Mouse (Mus musculus): ENCODE measurements around the gene Aff3.

The Aff3 gene

DNA sequence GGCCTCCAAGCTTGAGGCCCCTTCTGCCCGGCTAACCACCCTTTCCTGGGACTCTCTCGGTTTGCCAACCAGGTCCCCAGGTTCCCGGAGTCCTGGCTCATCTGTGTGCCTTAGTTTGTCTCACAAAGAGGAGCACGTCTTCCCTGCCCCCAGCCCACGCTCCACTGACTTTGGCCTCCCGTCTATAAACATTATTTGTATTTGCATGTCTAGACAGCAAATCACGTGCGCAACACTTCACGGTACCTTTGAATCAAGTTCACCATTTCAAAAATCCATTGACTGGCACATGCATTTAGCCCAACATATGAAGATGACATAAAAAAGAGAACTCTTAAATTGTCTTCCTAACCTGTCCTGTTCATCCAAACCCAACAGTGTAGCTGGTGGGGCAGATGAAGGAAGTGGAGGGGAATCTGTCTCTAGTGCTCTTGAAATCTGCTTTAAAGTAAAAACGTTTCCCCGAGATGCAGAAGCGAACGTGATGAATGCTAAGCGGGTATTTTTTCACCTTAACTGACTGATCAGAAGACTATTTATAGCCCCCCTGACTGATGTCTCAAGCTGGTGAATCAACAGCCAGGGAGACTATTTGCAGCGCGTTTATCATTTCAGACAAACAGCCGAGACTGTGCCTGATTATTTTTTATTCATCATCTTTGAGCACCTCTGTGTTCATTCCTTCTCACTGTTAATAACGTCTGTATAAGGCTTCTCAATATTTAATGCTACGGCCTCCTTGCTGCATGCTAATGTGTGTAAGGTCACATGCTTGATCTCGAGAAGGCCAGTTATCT lies 396.3 kb downstream of the Aff3 start:
- no peak for DNase-seq (ENCODE audit: low spot score)

DNA sequence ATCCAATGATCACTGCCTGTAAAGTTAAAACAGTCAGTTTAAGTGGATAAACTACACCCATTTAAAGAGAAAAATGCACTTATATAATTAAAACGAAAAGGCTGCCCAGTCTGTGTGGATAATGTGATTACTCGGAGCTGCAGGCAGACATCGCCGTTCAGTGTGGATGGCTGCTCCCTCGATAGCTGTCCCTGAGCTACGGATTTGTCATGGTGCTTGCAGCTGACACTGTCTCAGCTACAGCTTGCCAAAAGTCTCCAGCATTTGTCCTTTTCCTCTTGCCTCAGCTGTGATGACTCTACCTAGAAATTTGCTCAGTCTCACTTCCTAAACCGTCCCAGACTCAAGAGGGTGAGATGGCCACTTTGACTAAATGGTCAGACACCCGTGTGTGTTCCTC lies 401.5 kb downstream of the Aff3 start:
- DNase-seq (ENCODE audit: low spot score) = no peak

DNA sequence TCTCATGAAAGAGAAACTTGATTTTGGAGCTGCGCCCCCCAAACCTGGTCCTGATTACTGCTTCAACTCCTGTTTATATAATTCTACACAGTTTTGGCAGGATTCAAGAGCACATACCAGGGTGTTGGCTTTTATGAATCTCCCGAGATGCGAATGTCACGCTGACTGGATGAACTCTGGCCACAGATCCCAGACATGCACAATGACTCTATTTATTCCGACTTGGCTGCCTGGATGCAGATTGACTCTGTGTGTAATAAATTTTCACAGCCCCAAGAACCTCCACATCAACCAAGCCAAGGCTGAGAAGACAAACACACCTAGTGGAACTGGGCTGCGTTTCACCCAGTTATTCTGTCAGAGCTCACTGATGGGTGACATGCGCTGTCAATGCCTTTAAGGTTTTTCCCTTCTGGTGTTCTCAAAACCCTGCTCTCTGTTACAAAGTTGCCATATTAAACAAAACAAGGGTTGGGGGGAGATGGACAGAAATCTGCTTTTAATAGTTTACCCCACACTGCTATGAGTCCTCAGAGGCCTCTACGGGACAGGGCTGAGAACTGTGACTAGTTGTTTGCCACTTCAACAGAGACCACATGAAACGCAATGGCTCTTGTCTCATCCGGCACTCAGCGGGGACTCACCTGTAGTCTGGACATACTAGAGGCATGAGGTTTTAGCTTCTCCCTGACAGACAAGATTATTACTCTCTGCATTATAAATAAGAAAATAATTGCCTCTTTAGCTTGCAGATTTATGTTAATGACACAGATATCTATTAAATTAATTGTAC lies 402.2 kb downstream of the Aff3 start:
- DNase-seq (ENCODE audit: low spot score) = peak; percentile 33

DNA sequence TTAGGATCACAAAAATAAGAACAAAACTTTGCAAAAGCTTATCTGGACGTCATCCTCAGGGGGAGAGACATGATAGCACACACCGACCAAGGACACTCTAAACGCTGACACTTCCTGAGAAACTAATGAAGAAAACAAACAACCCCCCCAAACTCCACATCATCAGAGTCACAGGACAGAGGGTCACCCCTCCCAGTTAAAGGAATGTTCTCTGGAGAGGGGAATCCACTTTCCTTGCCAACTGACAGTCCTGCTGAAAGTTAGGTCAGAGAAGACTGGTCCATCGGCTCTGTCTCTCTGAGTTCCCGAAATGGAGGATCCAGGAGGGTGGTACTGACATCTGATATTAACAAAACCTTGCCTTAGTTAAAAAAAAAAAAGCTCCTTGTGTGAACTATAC lies 403.7 kb downstream of the Aff3 start:
- DNase-seq (ENCODE audit: low spot score) = no peak

DNA sequence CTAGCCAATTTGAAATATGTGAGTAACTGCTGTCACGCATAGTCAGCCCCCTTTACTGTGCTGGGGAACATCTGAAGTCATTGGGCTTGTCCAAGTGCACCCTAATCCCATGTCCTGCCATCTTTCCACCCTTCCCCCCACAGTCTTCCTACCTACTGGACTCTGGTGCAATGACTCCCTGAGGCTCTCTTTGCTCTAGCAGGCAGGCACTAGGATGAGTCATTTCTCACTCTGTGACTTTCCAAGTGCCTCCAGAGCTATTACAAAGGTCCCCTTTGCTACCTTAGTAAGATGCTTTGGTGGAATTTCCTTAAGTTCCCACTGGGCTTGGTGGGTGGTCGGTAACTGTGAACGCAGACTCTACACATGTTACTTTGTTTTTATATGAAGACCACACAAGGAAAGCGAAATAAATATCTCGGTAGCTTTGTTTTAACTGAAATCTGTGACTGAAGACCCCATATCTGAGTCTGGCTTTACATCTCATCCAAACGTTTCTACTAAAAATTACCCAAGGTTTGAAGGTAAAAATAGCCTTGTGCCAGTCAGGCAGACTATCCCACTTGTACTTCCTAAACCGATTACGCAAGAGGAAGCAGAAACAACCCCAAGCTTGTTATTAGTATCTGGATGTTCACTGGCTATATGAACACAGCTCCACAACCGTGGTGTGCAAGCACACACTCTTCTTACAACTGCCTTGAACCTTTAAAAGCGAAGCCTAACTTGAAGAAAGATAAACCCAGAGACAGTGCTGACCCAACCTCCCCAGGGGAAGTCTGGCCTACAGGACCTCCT lies 405.0 kb downstream of the Aff3 start:
- peak; percentile 27 for DNase-seq (ENCODE audit: low spot score)

DNA sequence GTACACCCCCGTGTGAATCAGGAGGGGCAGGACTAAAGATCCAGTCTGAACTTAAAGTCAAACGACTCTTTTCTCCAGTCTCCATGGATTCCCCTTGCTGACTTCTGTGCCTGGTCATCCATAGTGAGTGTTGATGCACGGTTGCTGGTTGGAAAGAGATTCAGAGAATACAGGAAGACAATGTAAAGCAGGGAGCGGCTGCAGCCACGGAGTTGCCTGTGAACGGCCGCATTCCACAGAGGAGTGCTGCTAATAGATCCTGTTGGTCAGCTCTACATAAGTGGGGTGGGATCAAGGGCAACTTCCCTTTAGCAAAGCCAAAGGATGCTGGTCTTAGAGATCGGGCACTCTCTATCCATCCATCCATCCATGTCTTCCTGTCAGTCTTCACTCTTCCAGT lies 410.3 kb downstream of the Aff3 start:
- no peak for DNase-seq (ENCODE audit: low spot score)

DNA sequence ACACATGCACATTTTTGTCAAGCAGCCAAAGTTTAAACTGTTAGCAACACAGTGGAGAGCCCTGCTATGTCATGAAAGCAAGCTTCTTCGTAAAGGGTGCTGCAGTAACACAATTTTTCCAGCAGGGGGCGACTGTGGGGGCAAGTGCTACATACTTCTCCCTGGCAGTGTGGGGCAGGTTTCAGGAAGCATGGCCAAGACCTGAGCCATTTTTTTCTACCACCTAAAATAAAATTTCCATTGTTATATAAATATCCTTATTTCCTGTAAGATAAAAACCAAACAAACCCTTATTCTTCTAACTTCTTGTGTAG lies 412.0 kb downstream of the Aff3 start:
- DNase-seq (ENCODE audit: low spot score) = peak; percentile 46

DNA sequence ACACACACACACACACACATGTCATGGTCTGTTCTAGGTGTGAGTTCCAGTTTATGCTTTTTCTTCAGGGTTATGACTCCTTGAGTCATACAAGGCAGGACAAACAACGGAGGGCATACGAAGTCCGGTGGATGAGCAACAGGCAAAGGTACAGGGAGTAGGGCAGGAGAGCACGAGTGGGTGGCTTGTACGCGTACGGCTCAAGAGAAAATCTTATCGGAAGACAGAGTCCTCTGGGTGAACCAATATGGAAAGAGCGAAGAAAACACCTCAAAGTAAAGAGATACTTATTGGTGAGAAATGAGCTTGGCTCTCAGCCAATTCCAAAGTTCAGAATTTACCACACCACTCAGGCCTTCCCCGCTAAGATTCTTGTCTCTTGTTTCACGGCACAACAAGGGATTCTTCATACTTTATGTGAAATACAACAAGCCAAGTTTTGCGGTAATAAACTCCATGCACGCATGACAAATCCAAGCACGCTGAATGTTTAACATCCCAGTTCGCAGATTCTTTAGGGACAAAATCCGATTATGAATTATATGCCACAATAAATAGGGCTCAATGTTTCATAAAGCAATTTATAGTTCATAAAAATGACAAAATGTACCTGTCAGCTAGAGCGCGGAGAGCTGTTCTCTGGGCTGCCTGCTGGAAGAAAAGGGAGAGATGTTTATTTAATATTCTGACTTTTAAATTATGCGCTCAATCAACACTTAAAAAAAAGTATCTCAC lies 412.6 kb downstream of the Aff3 start:
- no peak for DNase-seq (ENCODE audit: low spot score)

DNA sequence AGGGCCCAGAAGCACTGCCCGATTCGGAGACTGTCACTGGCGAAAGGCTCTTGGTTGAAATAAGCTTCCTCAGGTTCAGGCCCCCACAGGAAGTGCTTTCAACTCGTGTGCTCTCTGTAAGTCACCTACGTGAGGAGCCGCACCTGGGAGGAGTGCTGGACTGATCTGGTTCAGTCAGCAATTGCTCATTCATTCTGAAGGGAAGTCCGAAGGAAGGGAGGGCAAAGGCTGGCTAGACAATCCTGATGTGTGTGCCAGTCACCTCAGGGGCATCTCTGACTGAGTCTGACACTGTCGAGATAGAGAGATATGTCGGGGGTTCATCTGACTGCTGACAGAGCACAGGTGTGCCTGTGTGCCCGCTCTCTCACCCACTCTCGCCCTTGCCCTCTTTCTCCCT lies 413.3 kb downstream of the Aff3 start:
- no peak for DNase-seq (ENCODE audit: low spot score)

DNA sequence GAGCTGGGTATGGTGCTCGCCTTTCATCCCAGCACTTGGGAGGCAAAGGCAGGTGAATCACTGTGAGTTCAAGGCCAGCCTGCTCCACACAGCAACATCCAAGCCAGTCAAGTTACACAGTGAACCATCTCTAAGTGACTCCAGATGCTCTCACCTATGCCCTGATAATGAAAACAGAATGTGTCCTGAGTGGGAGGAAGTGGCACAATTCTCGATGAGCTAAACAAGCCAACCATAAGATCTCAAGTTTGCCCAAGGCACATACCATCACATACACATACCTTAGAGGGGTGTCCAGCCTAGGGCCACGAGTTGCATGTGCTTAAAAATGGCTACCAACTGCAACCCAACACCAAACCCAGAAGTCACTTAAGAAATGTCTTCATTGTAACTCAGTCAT lies 414.5 kb downstream of the Aff3 start:
- DNase-seq (ENCODE audit: low spot score) = no peak

DNA sequence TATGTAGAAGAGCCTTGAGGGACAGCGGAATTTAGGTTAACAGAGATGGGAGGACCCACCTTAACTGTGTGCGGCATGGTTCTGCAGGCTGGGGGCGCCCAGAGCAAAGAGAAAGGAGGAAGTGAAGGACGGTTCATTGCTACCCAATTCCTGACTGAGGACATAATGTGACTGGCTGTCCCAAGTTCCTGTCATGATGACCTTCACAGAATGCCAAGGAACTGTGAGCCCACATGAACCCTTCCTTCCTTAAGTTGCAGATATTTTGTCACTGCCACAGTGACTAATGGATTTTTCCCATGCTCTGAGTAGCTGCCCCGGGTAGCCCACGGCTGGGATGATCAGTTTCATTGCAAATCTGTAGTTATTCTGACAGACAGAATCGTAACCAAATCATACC lies 415.2 kb downstream of the Aff3 start:
- no peak for DNase-seq (ENCODE audit: low spot score)

DNA sequence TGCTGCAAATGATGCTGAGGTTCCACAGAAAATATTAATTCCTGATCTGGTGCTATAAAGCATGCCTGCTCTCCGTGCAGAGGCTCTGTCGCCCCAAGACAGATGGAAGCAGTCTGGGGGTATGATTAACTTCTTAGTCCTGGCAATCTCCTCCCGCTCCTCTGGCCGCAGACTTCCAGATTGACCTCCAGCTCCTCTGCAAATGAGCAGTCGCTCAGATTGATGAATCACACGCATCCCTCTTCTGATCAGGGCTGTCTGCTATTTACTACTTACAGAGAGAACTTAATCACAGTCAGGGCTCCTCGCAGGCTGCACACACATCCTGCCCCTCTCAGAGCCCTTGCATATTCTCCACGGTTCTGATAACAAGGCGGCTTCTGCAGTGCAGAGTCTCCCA lies 416.7 kb downstream of the Aff3 start:
- DNase-seq (ENCODE audit: low spot score) = peak; percentile 62

DNA sequence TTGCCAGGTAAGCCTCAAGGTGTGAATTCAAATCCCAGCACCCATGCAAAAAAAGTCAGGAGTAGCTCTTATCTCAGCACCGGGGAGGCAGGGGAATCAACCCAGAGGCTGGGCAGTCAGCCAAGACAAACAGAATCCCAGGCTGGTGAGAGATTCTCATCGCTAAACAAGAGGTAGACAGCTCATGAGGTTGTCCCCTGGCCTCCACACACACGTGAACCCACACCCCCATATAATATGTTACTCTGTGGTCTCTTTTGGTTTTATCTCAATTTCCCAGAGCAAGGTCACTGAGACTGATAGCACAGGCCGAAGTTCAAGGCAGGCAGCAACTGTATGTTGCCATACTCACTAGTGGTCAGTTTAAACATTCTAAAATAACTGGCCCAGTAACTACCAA lies 422.2 kb downstream of the Aff3 start:
- no peak for DNase-seq (ENCODE audit: low spot score)

DNA sequence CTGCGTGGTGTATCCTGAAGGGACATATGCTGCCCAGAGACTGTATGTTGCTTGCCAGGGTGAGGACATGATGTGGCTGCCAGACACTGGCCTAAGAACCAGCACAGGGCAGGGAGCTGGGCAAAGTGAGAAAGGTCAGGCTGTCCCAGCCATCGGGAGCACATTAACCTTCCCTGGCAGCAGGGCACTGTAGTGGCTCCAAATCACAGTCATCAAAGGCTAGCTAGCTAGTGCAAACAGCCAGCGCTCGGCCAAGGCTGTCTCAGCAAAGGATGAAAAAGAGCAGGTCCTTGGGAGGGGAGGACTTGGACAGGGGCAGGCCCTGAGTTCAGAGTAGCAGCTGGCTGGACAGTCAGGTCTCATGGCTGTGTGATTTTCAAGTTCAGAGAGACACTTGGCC lies 423.0 kb downstream of the Aff3 start:
- no peak for DNase-seq (ENCODE audit: low spot score)

DNA sequence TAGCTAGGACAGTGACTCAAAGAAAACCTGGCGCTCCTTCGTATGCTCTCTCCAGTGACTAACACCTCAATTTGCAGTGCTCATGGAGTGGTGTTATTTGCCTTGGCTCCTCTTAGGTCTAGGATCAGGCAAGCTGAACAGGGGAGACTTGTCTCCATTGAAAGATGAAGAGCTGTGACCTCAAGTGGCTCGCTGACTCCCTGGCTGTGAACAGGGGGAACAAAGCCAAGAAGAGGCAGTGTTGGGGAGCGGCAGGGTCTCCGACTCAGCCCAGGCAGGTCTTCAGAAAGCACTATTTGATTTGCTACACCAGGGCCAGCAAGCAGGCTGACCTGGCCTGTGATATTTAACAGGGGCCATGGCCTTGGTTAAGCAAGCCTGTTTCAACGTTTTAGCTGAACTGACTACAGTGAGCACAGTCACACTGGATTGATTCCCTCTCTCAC lies 423.5 kb downstream of the Aff3 start:
- DNase-seq (ENCODE audit: low spot score) = no peak

DNA sequence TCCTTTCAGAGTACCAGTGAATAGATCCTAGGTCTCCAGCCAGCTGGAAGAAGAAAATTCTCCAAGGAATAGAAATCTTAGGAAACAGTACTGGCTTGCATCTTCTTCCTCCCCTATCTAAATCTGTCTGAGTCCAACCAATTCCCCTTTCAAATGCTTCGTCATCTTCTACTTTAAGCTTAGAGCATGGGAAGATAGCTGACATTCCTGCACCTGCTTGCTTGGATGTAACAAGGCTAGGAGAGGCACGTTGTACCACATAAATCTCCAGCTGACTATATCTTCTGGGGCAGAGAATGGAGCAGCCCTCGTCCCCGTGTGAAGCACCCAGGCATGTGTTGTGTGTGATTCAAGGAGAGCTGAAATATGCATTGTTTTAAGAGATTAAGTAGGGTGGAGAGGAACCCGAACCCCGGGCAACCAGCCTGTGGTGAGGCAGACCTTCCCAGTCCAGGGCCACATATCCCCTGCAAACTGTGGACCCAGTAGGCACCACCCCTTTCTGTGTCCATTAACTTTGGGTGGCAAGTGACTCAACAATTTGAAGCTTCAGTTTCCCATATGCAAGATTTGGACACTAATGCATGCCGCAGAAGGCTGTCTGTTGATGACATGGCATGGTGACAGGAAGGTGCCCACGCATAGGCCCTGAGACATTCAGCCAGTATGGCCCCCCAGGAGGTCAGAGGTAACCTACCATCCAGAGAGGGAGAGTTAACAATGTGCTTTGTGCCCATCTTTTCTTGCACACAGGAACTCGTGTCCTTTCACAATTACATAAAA lies 424.1 kb downstream of the Aff3 start:
- DNase-seq (ENCODE audit: low spot score) = no peak

DNA sequence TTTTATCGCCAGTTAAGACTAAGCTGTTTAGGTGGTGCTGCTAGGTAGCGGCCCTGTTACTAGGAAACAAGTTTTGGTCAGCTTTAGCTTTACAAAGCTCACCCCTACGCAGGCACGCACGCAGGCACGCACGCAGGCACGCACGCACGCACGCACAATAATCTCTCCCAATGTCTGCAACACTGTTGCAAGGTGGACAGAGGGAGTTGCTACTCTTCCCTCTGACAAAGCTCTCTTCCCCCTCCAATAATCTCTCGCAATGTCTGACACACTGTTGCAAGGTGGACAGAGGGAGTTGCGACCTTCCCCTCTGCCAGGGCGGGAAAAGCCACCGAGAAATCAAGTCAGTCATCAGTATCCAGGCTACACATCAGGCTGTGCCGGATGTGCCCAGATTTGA lies 425.2 kb downstream of the Aff3 start:
- DNase-seq (ENCODE audit: low spot score) = no peak

DNA sequence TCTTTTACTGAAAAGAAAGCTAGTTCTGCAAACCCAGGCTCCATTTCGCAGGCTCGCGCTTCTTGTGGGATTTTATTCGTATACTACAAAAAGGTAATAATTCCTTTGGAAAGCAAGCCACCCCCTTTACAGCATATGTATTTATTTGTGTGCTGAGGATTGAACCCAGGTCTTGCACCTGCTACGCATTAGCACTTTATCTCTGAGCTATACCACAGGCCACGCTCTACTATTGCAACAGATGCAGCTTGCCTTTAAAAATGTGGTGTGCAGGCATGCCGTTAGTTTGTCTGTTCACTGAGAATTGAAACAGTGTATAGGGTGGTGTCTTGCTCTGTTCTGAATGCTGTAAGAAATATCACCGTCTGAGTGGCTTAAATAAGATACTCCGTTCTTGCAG lies 426.9 kb downstream of the Aff3 start:
- no peak for DNase-seq (ENCODE audit: low spot score)

DNA sequence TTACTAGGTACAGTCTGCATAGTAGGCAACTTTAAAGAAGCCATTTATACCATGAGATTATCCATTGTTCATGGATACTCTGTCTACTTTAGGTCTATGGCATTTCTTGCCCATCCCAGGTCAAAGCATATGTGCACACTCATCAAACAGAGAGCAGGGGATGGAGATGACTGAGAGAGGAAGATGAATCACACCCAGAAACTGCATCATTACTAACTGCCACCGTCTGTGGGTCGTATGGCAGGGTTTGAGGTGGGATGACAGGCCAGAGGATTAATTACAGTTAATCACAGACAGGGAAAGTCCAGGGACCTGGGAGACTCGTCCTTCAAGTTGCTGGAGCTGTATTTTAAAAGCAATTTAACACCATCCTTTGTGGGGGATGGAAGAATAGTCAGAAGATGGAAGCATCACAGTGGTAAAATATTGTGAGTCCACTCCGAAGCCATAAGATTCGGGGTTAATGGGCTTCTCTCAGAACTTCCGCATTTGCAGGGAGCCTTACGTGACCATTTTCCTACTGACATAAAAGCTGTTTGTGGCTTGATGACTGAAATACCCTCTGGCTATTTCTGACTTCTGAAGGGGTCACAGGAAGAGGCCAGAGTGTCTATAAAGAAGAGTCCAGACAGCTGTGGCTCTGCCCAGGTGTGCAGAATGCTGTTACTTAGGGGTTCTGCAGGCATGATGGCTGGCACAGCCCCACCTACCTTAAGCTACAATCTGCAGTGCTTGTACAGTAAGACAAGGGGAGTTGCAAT lies 427.5 kb downstream of the Aff3 start:
- no peak for DNase-seq (ENCODE audit: low spot score)

DNA sequence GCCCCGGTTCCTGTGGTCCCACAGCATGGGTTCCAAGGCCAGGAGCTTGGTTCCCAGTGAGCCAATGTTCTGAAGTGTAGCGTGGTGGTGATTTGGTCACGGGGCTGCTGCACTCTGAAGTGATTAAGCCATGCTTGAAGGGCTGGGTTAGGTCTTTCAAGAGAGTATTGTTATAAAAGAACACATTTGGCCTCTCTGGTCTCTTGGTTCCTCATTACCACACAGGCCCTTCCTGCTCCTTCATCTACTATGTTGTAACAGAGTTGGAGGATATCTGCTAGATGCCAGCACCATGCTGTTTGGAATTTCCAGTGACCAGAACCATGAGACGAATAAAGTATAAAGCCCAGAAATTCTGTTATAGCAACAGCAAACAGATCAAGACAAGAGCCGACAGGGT lies 431.6 kb downstream of the Aff3 start:
- no peak for DNase-seq (ENCODE audit: low spot score)

DNA sequence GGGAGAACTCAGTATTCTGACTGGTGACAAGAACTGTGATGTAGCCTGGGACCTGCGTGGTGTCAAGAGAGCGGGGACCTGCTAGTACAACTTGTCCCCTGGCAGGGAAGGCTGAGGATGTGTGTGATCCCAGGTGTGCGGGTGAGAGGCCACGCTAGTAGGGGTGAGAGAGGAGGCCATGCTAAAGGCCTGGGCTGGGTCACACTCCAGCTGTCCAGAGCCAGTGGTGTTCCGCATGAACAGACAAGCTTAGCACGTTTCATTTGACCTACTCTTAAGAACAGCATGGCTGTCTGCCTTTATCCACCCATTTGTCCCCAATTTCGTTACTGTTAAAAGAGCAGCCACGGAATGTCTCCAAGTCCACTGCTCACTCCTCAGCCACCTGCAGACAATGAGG lies 434.7 kb downstream of the Aff3 start:
- no peak for DNase-seq (ENCODE audit: low spot score)

Measured in embryo, embryonic 10.5 days (tissue).